Mouse (Mus musculus) embryo, embryonic 9.5 days (tissue): Measurements from ENCODE around the gene Tm7sf3.
A peak's percentile ranks its signal among the peaks of the same experiment; 100 is the strongest.

Experiments
- DNase-seq: peaks from one replicate; pipeline ENCODE4 v3.0.0-alpha.2; 2017; ENCODE audit errors: extremely low spot score

Tm7sf3 gene

DNA sequence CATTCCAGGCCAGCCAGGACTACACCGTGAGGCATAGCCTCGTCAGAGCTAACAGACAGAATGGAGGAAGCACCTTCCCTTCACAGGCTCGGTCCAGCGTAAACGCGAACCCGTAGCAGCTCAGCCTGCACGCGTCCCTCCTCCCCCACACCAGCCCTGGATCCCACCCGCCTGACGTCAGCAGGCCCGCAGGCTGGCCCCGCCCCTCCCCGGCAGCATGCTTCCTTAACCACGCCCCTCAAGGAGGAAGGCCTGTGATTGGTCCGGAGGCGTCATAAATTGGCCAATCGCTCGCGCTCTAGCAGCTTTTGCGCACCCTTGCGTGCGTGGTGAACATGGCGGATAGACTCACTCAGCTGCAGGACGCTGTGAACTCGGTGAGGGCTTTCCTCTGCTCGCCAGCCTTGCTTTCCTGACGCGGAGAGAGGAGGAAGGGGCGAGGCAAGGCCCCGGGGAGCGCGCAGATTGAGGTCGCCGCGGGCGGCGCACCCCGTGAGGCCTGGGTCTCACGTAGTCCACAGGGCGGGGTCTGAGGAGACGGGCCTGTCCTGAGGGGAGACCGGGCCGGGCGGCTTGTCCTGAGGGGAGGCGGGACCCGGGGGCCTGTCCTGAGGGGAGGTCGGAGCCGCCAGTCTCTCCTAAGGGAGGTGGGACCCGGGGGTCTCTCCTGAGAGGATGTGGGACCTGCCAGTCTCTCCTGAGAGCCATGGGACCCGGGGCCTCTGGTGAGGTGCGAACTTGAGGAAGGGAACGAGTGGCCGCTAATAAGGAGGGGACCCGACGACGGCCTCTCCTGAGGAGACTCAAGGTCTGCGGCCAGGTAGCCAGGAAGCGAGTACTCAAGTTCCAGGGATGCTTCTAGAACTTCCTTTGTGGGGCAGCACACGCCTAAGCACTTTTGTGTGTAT is at the start of gene Tm7sf3, which contains the start of gene Med21:
Tm7sf3 (minus strand) TSS at position 549 of the 908 bp plus-strand sequence.
Med21 (plus strand) TSS at position 272 of the 908 bp plus-strand sequence.
- DNase-seq, result peak; percentile 99

DNA sequence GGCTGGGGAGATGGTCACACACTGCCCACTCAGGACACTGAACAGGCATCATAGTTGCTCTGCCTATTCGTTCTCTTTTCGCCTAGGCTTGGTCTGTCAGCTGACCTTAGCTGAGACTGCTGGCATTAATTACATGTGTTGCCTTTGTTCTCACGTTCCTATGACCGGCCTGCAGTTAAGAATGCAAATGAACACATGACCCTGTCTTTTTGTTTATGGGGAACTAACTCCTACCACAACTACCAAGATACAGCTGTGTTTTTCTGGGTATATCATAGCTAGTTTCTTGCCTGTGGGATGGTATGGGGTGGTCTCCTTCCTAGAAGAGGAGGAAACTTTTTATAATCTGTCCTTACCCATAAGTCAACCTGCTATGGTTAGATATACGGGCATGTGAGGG is 46.2 kb upstream of the Tm7sf3 start:
- no peak for DNase-seq

DNA sequence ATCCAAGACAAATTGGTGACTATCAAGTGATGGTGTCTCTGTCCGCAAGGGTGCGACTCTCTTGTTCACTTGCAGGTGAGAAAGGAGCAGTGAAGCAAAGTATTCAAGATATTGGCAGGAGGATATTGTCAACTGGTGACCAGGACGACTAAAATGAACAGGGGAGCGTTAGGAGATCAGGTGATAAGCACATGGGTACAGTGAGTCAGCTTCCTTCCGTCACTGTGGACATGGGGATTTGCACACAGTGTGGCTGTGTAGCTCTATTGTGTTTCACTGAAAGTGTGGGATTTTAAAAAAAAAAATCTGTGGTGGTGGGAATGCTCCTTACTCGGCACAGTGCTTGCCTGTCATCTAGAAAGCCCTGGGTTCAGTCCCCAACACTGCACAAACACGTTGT is 45.4 kb upstream of the Tm7sf3 start:
- DNase-seq, result no peak

DNA sequence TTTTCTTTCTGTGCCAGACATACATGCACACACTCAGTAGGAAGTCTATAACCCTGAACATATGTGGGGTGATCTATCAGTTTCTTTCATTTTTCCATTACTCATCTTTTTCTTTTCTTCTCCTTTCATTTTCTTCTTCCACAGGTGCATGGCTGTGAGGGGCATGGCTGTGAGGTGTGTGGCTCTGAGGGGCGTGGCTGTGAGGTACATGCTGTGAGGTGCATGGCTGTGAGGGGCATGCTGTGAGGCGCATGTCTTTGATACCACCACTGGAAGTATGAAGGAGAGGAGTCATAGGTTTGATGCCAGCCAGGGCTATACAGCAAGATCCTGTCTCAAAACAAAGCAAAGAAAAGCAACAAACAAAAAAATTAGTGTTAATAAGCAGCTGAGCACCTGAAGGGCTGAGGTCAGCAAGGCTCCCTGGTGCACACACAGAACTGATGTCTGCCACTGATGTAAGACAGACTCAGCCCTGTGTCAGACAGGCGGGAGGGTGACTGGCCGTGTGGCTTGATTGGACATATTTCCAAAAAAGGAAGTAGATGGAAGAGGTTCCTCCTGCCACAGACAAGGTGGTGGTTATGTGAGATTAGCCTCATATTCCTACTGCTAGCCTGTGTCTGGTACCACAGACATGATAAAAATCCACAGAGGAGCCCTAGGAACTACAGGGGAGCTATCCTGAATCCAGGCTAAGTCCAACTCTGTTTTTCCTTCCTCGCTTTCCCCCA is 44.0 kb upstream of the Tm7sf3 start:
- DNase-seq, result no peak

DNA sequence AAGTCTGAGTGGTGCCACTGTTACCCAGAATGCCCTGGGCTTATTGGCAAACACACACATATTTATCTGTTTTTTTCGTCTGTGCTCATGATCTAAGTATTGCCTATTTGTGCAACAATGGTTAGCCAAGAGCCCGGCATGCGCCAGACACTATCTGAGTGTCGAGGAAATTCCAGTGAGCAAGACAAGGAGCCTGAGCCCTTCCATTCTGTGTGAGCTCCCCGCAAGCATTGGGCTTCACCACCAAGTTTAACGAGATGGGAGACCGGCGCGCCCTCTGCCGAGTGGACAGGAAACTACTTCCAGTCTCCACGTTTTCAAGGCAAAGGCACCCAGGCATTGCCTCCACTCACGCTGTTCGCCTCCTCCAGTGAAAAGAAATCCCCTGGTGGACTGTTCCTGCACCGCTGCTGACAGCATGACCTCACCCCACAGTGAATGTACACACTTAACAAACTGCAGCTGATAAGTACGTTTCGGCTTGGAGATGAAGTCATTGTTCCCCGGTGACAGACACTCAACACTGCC is 43.2 kb upstream of the Tm7sf3 start:
- DNase-seq, result no peak

DNA sequence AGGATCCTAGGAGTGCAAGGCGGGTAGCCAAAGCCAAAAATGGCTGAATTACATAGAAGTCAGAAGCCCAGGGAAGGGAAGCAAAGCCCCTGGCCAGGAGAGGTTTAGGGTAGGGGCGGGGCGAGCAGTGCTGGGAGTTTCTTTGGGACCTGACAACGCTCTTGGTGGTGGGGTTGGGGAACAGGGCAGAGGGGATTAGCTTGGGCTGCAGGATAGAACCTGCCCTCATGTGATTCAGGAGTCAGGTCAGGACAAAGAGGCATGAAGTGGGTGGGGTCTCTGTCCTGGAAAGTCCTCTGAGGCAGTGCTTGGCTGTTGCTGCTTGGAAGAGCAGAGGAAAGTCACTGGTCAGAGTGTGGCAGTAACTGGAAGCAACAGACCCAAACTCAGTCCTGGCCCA is 41.3 kb upstream of the Tm7sf3 start:
- no peak for DNase-seq

DNA sequence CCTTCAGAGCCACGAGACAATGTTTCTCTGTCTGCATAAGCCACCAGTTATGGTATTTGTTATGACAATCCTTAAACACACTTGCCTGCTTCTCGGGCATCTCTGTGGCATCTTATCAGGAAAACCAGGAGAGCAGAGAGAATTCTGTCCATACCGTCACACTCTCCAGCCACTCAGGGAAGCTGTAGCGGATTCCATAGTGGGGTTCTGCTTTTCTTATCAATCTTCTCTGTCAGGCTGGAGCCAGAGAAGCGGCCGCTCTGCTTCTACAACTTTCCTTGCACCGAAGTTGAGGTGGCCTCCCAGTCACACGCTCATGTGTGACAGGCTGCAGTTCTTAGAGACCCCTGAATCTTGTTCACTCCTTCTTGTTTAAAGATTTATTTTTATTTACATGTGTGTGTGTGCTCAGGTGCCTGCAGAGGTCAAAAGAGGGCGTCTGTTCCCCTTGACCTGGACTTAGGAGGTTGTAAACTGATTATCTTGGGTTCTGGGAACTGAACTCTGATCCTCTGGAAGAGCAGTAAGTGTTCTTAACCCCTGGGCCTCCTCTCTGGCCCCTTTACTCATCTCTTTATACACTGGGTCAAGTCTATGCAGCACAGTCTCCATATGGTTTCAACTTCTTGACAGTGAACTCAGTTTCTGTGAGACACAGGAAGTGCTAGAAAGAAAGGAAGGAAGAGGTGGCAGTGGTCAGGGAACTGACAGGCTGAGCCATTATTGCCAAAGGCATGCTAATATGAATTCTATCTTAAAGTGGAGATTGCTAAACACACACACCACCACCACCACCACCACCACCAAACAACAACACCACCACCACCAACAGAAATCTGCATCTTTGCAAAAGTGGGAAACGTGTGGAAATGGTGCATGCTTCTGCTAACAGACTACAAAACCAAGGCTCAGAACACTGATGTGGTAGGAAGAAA is 35.8 kb upstream of the Tm7sf3 start:
- DNase-seq, result no peak

DNA sequence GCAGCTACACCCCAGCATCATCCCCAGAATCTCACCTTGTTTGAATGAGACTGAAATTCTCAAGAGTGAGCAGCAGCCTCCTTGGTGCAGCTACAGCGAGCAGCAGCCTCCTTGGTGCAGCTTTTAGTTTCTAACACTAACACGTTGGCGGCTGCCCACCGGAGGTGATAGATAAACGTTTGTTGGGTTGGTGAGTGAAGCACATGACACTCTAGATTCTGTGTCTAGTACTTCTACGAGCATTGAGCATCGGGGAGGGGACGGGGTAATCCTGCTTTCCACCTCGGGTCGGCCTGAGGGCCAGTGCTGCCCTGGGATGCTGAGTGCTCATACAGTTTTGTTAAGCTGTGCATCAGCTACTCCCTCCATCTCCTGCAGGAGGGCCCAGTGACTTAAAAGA is 34.3 kb upstream of the Tm7sf3 start:
- DNase-seq, result no peak

DNA sequence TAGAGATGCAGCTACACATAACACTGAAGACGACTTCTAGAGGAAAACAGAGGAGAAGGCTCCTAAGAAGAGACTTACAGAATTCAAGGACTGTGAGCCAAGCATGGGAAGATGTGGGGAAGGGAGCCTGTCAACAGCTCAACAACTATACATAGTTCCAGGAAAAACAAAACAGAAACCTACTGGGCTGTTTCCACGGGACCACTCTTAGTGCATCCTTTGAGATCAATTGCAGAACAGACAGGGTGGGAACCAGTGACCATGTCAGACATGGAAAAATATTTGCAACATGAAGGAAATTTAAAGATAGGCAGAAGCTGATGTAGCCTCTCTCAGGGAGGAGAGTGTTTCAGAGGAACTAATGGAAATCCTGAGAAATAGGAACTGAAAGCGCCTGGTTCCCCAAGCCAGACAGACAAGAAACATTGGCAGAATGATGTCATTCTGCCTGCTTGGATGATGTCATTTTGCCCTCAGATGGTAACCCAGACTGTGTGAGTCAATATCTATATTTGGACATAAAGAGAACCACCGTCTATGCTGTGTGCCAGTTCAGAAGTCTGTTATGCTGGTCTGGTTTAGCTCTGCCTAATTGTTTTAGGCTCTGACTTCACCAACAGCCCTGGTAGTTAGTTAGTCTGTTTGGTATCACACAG is 32.4 kb upstream of the Tm7sf3 start:
- DNase-seq, result no peak

DNA sequence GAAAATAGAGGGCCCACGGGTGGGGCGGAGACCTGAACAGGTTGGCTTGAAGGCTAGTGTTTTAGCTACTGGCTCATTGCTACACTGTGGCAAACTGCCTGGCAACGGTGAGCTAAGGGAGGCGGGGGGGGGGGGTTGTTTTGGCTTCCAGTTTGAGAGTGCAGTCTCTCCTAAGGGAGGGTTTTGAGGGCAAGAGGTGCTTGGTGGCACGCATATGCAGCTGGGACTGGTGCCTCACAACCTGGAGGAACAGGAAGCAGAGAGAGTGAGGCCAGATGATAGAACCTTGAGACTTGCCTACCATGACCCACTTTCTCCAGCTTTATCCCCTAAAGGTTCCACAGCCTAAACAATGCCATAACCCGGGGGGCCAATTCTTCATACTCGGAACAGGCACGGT is 31.8 kb upstream of the Tm7sf3 start:
- no peak for DNase-seq

DNA sequence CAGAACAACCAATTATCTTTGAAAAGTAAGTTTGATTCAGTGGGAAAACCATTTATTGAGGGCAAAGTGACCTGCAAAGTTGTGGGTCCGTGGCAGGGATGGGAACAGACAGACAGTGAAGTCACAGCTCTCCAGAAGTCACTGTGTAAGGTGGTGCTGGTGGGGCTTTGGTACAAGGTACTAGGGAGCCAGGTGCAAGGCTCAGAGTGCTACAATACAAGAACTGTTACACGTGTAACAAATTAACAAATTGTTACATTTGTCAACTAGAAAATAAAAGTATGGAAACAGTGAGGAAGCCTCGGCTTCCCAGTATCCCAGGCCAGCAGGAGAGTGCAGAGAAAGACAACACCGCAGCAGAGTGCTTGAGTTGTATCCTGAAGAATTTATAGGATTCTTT is 31.1 kb upstream of the Tm7sf3 start:
- no peak for DNase-seq

DNA sequence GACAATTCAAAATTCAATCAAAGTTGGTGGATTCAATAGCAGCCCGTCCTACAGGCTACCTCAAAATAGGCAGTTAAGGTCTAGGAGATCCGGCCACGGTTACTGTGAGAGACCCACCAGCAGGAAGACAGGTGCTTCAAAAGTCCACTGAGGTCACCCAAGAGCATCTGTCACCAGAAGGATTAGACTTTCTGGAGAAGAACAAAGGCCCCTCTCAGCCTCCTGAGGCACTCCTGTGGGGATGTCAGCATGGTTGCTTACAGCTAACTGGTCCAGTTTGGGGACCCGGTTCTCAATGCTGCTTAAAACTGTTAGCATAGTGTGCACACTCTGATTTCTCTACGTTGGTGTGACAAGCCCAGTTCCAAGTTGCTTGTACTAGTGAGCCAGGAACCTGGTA is 29.5 kb upstream of the Tm7sf3 start:
- no peak for DNase-seq

DNA sequence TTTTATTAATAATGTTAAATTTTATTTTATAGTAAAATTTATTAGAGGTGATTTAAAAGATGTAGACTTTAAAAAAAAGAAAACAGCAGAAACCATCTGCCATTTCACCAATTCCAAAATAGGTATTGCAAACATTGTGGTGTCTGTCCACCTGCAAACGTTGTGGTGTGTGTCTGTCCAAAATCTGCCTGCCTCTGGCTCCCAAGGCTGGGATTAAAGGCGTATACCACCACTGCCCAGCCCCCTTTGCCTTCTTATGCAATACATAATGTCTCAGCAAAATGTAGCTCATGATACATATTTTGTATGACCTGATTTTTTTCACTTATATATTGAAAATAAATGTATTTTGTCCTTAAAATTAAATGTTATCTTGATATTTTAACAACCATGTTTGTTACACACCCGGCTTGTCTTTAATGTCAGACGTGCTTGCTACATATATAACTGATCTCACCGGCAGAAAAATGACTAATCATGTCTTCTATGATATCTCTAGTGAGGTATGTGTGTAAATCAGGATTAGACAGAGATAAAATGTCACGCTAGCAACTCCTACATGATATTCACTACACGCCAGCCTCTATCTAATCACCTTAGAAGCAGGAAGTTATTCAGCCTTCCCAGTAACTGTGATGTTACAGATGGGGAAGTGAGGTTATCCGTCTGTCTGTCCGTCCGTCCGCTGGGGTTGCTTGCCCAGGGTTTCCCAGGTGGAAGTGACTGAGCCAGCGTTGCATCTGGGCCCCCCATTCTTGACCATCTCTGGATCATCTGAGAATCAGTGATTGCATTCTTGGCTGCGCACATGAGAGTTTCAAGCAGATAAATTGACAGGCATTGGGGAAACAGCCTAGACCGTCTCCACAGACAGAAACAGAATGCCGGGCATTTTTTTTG is 28.6 kb upstream of the Tm7sf3 start:
- DNase-seq, result no peak

DNA sequence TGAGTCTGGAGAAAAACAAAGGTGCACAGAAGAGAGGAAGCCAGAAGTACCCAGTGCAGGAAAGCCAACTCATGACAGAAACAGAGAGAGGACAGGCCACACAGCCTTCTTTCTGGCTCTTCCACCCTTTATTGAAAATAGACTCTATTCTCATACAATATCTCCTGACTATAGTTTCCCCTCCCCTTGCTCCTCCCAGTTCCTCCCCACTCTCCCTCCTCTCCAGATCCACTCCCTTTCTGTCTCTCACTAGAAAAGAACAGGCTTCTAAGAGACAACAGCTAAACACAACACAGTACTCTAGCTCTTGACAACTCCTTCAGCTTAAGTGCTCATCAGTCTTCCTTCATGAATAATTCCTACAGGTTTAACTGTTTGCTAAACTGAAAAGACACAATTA is 26.0 kb upstream of the Tm7sf3 start:
- no peak for DNase-seq

DNA sequence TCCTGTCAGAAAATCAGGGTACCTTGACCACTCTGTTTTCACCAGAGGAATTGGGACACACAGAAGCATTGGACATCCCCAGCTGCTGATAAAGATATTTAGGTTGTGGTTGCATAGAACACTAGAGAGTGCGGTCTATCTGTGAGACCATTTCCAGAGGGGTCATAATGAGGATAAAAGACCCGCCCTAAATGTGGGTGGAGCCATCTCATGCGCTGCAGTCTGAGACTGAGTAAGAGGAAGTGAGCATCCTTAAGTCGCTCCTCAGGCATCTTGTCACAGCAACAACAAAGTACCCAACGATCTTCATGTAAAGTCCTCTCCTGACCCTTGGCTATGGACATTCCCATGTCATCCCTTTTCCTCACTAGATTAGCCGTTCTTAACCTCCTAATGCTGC is 24.2 kb upstream of the Tm7sf3 start:
- DNase-seq, result no peak

DNA sequence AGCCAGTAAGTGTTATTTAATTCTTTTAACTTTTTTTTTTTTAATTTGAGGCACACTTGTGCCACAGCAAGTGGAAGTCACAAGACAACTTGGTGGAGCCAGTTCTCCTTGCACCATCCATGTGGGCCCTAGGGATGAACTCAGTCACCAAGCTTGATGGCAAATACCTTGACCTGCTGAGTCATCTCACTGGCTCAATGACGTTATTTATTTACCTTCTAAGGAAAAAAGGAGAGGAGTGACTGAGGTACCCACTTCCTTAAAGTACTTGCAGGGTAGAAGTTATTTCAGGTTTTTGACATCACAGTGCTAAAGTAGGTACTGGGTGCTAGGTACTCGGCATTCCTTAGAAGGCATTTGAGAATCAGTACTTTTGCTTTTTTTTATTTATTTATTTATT is 22.8 kb upstream of the Tm7sf3 start:
- DNase-seq, result no peak

DNA sequence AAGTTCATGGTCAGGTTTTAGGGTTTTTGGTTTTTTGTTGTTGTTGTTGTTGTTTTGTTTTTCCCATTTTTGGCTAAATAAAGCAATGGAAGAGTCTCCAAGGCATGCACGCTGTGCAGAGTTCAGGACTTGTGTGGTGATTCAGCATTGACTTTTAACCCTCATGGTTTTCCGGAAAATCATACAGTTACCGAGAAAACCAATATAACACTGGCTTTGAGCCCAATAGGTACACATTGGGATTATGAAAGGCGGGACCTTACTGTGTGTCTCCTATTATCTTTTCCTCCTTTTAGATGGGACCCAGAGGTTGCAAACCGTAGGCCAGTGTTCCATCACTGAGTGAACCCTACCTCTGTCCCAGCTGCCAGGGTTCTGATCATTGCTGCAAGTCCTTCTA is 22.3 kb upstream of the Tm7sf3 start:
- DNase-seq, result no peak

DNA sequence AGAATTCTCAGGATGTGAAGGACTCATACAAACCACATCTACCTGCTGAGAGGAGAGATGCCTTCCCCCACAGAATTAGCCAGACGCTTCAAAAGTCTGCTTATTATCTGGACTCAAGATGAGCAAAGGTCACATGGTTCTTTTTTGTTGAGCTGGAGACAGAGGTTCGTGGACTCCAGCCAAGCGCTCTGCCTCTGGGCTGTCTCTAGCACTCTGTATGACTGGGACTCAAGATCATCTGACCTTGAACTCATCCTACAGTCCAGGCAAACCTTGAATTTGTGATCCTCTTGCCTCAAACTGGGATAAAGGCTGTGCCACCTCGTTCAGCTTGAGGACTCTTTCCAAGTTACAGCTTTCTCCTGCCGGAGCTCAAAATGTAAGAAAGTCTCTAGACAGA is 21.5 kb upstream of the Tm7sf3 start:
- no peak for DNase-seq

DNA sequence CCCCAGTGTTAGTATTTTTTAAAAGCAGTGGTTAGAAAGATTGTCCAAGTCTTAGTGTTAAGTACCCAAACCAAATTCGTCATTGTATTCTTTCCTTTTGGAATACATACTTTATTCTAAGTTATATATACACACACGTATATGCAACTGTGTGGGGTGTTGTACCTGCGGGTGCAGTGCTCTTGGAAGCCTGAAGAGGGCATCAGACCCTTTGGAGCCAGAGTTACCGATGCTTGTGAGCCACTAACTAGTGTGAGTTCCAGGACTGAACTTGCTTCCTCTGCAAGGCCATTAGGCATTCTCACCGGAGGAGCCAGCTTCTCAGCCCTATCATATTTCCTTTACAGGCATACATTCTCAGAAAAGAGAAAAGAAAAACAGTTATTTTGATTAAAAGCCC is 20.1 kb upstream of the Tm7sf3 start:
- DNase-seq, result peak; percentile 22

DNA sequence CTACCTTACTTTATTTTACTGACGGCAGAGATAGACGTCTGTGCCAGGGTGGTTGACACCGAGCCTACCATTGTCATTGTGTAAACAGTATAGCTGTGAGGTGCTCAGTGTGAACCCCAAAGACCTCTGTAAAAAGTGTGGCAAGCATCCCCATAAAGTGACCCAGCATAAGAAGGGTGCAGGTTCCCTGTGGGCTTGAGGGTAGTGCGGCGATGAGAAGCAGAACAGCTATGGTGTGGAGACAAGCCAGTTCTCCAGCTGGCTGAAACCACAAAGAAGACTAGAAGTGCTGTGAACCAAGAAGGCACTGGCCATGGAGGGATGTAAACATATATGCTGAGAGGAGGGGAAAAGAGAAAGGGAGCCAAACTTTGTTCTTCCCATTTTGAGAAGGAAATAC is 19.0 kb upstream of the Tm7sf3 start:
- no peak for DNase-seq
